Mouse (Mus musculus) myocyte (in vitro differentiated cells): ENCODE measurements around the gene Capn10.

Experiments
- CEBPB ChIP-seq: IDR thresholded peaks from 2 replicates; pipeline ENCODE4 v1.6.1; 2011; ENCODE audit warnings: mild to moderate bottlenecking, moderate library complexity; ENCODE audit not compliant: poor library complexity, insufficient read depth, severe bottlenecking
- E2F4 ChIP-seq: IDR thresholded peaks from one replicate; pipeline ENCODE4 v1.6.1; 2011; ENCODE audit warnings: mild to moderate bottlenecking, control low read depth, moderate library complexity; ENCODE audit not compliant: insufficient read depth
- MYOD1 ChIP-seq, 3 experiments: IDR thresholded peaks; one replicate each; pipeline ENCODE4 v1.6.1; 2011; ENCODE audit warnings: control low read depth in 2 of 3, low read depth in 2 of 3, mild to moderate bottlenecking in 2 of 3, moderate library complexity in 1 of 3; ENCODE audit not compliant: insufficient read length in 2 of 3, control insufficient read depth in 1 of 3
- MYOG ChIP-seq, 3 experiments: IDR thresholded peaks; one replicate each; pipeline ENCODE4 v1.6.1; 2011; ENCODE audit warnings: control low read depth in 2 of 3, low read depth in 2 of 3, mild to moderate bottlenecking in 2 of 3; ENCODE audit not compliant: insufficient read length in 2 of 3, control insufficient read depth in 1 of 3, insufficient read depth in 1 of 3
- POLR2A ChIP-seq: IDR thresholded peaks from one replicate; pipeline ENCODE4 v1.6.1; 2011; ENCODE audit warnings: low read depth, mild to moderate bottlenecking, control low read depth, moderate library complexity; ENCODE audit not compliant: insufficient read length
- POLR2AphosphoS2 ChIP-seq: IDR thresholded peaks from one replicate; pipeline ENCODE4 v1.6.1; 2011; ENCODE audit warnings: low read depth, control low read depth; ENCODE audit not compliant: insufficient read length
- TCF12 ChIP-seq: IDR thresholded peaks from one replicate; pipeline ENCODE4 v1.6.1; 2011; ENCODE audit warnings: mild to moderate bottlenecking, control low read depth; ENCODE audit not compliant: poor library complexity, insufficient read depth, severe bottlenecking
- USF1 ChIP-seq: IDR thresholded peaks from one replicate; pipeline ENCODE4 v1.6.1; 2011; ENCODE audit warnings: low read depth, mild to moderate bottlenecking, control low read depth, moderate library complexity

- TF ChIP-seq POLR2A, result peak; percentile 60
- peak in 2 of 3 experiments; percentile 77 to 88 for TF ChIP-seq MYOD1 (IDR thresholded peaks at IDR 0.05; ENCODE audit: control insufficient read depth in 1 of 3, insufficient read length in 2 of 3, low read depth in 2 of 3)
- TF ChIP-seq E2F4, result no peak
- TF ChIP-seq POLR2AphosphoS2, result peak; percentile 73
- no peak for TF ChIP-seq USF1
- no peak for TF ChIP-seq TCF12
- peak; percentile 40 to 94 (median 62) for TF ChIP-seq MYOG (IDR thresholded peaks at IDR 0.05; ENCODE audit: control insufficient read depth in 1 of 3, insufficient read depth in 1 of 3, insufficient read length in 2 of 3, low read depth in 2 of 3)
- no peak for TF ChIP-seq CEBPB
These were observed 27.2 kb upstream of the Capn10 start, which contains the start of gene Dusp28 for GRCm38 (mm10) chr1:92906779-92907631.
